Mouse (Mus musculus) spleen, adult 2 months (tissue): ENCODE measurements around the gene Zfp689.

Source experiments
- CTCF ChIP-seq: fragments of 200-500 bp; IDR thresholded peaks from 2 replicates; pipeline ENCODE4 v1.5.1; 2011; ENCODE audit warnings: mild to moderate bottlenecking, inconsistent platforms; ENCODE audit not compliant: insufficient read depth, insufficient read length, insufficient replicate concordance; ENCODE audit errors: extremely low read depth
- POLR2A ChIP-seq: fragments of 200-500 bp; IDR thresholded peaks from 2 replicates; pipeline ENCODE4 v1.6.1; 2011; ENCODE audit warnings: low read depth, low read length, inconsistent platforms

DNA sequence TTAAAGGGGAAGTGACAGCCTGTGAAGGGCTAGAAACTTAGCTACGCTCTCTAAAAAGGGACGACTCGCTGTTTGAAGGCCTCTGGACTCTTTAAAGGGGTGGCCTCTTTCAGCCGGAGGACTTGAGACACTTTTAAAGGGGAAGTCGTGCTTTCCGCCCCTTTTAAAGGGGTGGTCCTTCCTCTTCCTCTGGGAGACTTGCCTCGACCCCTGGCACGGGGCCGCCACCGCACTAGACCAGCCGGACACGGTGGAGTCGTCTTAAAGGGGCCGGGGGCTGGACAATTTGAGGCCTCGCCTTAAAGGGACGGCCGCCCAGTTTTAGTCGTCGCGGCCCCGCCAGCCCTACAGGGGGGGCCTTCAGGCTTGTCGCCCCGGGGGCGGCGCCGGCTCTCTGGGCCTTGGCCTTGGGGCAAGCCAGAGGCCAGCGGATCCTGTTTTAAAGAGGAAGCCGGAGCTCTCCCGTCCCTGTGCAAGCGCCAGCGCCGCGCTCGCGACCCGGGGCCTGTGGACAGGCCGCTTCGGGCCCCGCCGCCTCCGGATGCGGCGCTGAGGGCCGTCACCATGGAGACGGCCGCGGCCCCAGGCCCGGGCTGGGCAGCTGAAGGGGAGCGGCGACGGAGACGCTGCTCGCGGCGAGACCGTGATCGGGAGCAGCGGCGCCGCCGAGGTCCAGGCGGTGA lies 29.8 kb upstream of the Zfp689 start, which contains the start of gene Fbrs:
- no peak for TF ChIP-seq CTCF
- no peak; the same call in 1 of the 2 replicates for TF ChIP-seq POLR2A
